Mouse (Mus musculus) bone marrow macrophage, adult 2 months (primary cell): ENCODE results near the gene Brd4.

Experiments
- CTCF ChIP-seq: IDR thresholded peaks from 2 replicates; pipeline ENCODE4 v1.5.1; 2012; ENCODE audit warnings: low read depth, mild to moderate bottlenecking, low read length, moderate library complexity
- POLR2A ChIP-seq: IDR thresholded peaks from 2 replicates; pipeline ENCODE4 v1.6.1; 2012; ENCODE audit warnings: mild to moderate bottlenecking, low read depth, low read length, borderline replicate concordance

DNA sequence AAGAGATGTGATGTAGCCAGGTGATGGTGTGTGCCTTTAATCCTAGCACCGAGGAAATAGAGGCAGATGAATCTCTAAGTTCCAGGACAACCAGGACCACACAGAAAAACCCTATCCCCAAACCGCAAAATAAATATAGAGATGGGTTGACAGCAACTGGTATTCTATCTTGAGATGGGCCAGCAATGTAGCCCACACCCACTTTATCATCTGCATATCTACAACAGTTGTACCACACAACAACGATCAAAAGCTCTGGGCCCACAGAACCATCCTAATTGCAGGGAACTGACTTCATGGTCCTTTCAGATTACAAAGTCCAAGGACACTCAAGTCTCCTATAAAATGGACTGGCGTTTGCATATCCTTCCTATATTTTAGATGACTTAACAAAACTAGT, 23.4 kb upstream of the Brd4 start:
- TF ChIP-seq CTCF (no peak), POLR2A (no peak)
